Mouse (Mus musculus) cerebellum, adult 11 months (tissue): ENCODE data around the gene Fbh1.
A peak's percentile ranks its signal among the peaks of the same experiment; 100 is the strongest.

ENCODE experiments used
- DNase-seq: peaks from one replicate; pipeline ENCODE4 v3.0.0; 2022

Gene Fbh1

GRCm38 (mm10) chr2:11777091-11778068 lies at the start of gene Fbh1, which contains the start of gene Ankrd16:
Gene Fbh1, minus strand, starts transcription at chr2:11777582.
Gene Ankrd16, plus strand, starts transcription at chr2:11777876.
- peak; percentile 100 for DNase-seq

GRCm38 (mm10) chr2:11801299-11801930 lies 24.0 kb upstream of the Fbh1 start:
- no peak for DNase-seq

GRCm38 (mm10) chr2:11797930-11798364 lies 20.6 kb upstream of the Fbh1 start:
- DNase-seq = no peak

- DNase-seq = no peak
Observed at GRCm38 (mm10) chr2:11794668-11795067, 17.3 kb upstream of the Fbh1 start.

GRCm38 (mm10) chr2:11784159-11784558 lies 6.8 kb upstream of the Fbh1 start:
- DNase-seq = peak; percentile 45

- peak; percentile 77 for DNase-seq
Observed at GRCm38 (mm10) chr2:11778087-11778823, 873 bp upstream of the Fbh1 start.

GRCm38 (mm10) chr2:11776415-11776814 lies 967 bp downstream of the Fbh1 start:
- DNase-seq = no peak

GRCm38 (mm10) chr2:11775121-11775520 lies 2.3 kb downstream of the Fbh1 start:
- no peak for DNase-seq

GRCm38 (mm10) chr2:11774426-11774825 lies 3.0 kb downstream of the Fbh1 start:
- DNase-seq = no peak

- DNase-seq = no peak
Observed at GRCm38 (mm10) chr2:11772401-11772800, 5.0 kb downstream of the Fbh1 start.

GRCm38 (mm10) chr2:11771701-11772100 lies 5.7 kb downstream of the Fbh1 start:
- no peak for DNase-seq

- no peak for DNase-seq
Observed at GRCm38 (mm10) chr2:11767161-11767545, 10.2 kb downstream of the Fbh1 start.

GRCm38 (mm10) chr2:11766485-11767160 lies 10.8 kb downstream of the Fbh1 start:
- no peak for DNase-seq

GRCm38 (mm10) chr2:11765694-11766093 lies 11.7 kb downstream of the Fbh1 start:
- peak; percentile 22 for DNase-seq

GRCm38 (mm10) chr2:11762541-11762940 lies 14.8 kb downstream of the Fbh1 start:
- no peak for DNase-seq

GRCm38 (mm10) chr2:11739516-11740051 lies 37.8 kb downstream of the Fbh1 start:
- no peak for DNase-seq

GRCm38 (mm10) chr2:11738794-11739193 lies 38.6 kb downstream of the Fbh1 start:
- DNase-seq = no peak

- DNase-seq = no peak
Observed at GRCm38 (mm10) chr2:11735853-11736252, 41.5 kb downstream of the Fbh1 start.

- no peak for DNase-seq
Observed at GRCm38 (mm10) chr2:11732978-11733377, 44.4 kb downstream of the Fbh1 start.

- DNase-seq = no peak
Observed at GRCm38 (mm10) chr2:11729091-11729490, 48.3 kb downstream of the Fbh1 start.

GRCm38 (mm10) chr2:11727574-11727973 lies 49.8 kb downstream of the Fbh1 start:
- no peak for DNase-seq

- DNase-seq = no peak
Observed at GRCm38 (mm10) chr2:11722564-11722963, 54.8 kb downstream of the Fbh1 start.
